Mouse (Mus musculus) CD4-positive, CD25-positive, alpha-beta regulatory T cell, adult 2 months (primary cell): ENCODE data around the gene Gjb3.

Experiments used
- DNase-seq: peaks from one replicate; pipeline ENCODE4 v3.0.0-alpha.2; 2012; ENCODE audit warnings: low read depth, low spot score

Gjb3 gene

DNA sequence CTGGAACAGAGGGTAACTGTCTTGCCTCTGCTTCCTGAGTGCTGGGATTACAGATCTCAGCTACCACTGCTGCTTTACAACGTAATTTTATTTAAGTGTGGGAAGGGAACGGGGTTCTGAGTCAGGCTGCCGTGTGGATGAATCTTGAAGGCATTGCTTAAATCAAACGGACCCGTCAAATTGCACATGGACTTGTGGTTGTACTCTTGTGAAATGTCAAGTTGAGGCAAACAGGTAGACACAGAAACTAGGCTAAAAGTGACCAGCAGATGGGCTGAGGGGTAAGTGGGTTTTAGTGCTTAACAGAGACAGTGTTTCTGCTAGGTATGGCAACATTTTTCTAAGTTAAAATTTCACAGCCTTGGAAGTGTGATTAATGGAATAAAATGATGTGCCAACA, 7.0 kb upstream of the Gjb3 start:
- no peak for DNase-seq

GRCm38 (mm10) chr4:127334870-127335504, 4.3 kb upstream of the Gjb3 start:
- DNase-seq: no peak

DNA sequence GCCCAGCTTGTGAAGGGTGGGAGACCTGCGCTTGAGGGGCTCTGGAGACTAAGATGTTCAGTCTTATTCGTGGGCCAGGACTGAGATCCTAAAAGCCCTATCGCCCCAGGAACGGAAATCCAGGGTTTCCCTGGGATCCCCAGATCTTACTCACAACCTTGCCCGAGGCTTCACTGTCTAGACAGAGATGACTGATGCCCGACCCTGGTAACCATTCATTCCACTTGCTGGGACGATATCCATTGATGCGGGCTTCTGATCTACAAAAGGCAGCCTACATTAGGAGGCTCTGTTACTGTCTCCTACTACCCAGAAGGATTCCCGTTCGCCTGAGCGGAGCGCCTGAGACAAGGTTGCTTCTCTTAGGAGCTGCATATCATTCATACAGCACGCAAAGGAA, 527 bp upstream of the Gjb3 start:
- DNase-seq: no peak

GRCm38 (mm10) chr4:127329751-127330150, 893 bp downstream of the Gjb3 start:
- no peak for DNase-seq

GRCm38 (mm10) chr4:127329046-127329445, 1.6 kb downstream of the Gjb3 start:
- no peak for DNase-seq

DNA sequence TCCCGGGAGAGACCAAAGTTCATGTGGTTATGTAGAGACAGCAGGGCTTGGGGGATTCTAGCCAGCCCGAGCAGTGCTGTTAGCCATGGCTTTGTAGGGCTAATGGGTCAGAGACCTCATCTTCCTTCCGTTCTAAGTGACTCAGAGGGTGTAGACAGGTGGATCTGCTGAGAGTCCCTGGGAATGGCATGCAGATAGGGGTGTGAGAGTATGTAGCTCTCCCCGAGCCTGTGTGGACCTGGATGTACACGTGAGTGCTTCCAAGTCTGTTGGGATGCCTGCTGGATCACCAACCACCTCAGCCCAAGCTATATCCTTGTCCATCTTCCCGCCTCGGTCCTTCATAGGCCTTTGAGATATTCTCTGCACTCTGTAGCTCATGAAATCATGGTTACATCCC, 2.3 kb downstream of the Gjb3 start:
- DNase-seq: no peak

- no peak for DNase-seq
These were observed 2.9 kb downstream of the Gjb3 start for GRCm38 (mm10) chr4:127327749-127328148.

DNA sequence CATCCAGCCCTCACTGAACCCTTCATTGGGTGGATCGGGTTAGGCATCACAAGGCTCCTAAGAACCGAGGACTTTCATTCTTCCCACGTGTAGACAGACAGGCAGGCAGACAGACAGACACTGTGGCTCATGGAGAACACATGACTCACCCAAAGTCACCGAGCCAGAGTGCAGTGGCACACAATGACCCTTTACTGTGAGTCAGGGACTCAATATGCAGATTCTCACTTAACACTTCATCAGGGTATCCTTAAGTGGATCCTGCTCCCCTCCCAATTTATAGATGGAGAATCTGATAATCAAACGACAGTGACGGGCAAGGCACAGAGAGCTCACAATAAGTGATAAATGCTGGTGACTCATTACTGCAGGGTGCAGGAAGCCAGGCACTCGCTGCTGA, 3.4 kb downstream of the Gjb3 start:
- no peak for DNase-seq

DNA sequence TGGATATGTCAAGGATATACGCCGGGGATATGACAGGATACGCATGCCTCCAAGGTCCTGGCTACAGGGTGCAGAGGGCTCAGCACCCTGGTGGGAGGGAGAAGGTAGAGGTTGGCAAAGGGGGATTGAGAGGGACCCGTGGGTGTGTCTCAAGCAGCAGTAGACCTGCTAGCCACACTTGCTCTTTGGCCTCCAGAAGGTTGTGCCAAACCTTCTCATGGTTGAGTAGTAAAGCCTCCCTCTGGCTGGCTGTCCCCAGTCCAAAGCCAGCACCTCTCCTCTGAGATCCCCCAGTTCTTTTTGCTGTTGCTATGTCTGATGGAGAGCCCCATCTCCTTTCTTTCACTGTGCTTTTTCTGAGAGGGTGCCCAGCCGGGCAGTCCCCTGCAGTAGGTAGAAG, 5.4 kb downstream of the Gjb3 start:
- no peak for DNase-seq

- peak; percentile 70 for DNase-seq
These were observed 5.9 kb downstream of the Gjb3 start for GRCm38 (mm10) chr4:127324759-127325158.

GRCm38 (mm10) chr4:127324296-127324695, 6.3 kb downstream of the Gjb3 start:
- no peak for DNase-seq

GRCm38 (mm10) chr4:127323651-127324050, 7.0 kb downstream of the Gjb3 start:
- DNase-seq: no peak

- peak; percentile 67 for DNase-seq
These were observed 11.0 kb downstream of the Gjb3 start for GRCm38 (mm10) chr4:127319613-127320012.

DNA sequence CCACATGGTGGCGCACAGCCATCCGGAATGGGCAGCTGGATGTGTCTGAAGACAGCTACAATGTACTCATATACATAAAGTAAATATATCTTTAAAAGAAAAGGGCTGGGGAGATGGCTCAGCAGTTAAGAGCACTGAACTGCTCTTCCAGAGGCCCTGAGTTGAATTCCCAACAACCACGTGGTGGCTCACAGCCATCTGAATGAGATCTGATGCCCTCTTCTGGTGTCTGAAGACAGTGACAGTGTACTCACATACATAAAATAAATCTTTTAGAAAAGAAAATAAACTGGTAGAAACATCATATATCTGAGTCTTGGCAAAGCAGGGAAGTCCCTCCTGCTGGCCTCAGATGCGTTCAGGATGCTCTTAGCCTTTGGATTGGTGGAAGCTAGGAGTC, 13.5 kb downstream of the Gjb3 start:
- DNase-seq: no peak

DNA sequence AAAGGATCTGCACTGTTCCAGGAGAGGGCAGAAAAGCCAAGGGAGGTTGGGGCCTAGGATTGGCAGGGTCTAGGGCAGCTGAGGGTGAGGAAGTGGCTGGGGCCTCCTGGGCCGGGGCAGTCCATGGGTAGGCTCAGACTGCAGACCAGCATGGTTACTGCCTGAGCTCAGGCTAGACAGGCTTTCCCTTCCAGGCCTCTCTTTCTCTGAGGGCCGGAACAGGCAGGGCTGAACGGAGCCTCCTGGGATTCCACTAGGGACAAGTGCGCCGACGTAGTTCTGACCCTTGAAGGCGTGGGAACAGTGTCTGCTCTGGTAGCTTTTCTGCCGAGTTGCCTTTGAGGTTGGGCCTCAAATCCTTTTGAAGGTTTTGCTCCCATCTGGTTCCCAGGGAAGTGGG, 14.9 kb downstream of the Gjb3 start:
- no peak for DNase-seq

DNA sequence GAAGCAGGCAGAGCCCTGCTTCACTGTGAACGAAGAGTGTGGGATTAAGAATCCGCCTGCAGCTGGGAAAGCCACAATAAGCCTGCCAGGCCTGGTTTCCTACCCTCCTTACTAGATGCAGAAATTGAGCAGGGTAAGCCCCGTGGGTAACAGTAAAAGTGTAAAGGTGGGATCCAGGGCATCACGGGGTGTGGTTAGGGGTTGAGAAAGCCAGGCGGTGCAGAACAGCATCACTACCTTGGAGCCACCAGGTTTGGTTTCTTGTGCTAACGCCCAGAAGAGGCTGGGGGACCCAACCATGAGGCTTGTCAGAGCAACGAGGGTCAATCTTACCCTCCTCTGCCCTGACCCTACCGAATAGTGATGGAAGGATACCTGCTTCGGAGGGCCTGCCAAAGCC, 16.1 kb downstream of the Gjb3 start:
- no peak for DNase-seq

- peak; percentile 48 for DNase-seq
These were observed 16.8 kb downstream of the Gjb3 start, which contains the start of gene Gja4 for GRCm38 (mm10) chr4:127313861-127314260. Gene Gja4 (minus strand): TSS chr4:127314039.

GRCm38 (mm10) chr4:127312349-127312748, 18.3 kb downstream of the Gjb3 start:
- DNase-seq: no peak

DNA sequence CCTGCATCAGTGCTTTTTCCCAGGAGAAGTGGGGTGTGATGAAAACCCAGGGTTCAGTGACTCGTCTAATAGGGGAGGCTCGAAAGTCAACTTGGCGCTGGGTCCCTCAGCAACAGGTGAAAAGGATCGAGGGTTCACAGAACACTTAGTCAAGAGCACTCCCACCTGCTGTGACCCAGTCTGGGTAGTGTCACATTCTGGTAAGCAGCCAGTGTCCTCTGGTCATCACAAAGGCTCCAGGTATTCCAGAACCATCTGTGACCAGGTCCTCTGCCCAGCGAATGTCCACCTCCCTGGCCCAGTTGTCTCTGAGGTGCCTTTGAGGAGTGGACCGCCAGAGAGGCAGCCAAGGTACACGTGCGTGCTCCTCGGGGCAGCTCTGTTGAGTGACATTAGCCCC, 19.1 kb downstream of the Gjb3 start:
- DNase-seq: no peak

DNA sequence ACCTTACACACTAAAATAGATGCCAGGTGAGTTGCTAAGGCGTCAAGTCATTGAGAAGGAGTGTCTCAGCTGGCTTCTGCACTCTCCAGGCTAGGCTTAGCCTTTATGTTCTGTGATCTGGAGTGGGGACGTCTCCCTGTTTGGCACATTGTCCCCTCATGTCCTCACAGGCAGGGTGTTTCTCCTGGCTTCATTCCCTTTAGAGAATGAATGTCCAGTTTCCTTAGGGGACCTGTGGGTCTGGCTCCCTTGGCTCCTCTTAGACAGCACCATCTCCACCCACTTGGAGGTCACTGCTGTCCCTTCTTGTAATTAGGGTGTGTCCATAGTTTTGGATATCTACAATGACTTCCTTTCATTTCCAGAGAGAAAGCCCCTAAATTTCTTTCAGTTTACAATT, 23.7 kb downstream of the Gjb3 start:
- DNase-seq: no peak

GRCm38 (mm10) chr4:127303796-127304195, 26.8 kb downstream of the Gjb3 start:
- DNase-seq: no peak

GRCm38 (mm10) chr4:127300503-127300902, 30.1 kb downstream of the Gjb3 start:
- no peak for DNase-seq

- no peak for DNase-seq
These were observed 38.0 kb downstream of the Gjb3 start for GRCm38 (mm10) chr4:127292631-127293030.

DNA sequence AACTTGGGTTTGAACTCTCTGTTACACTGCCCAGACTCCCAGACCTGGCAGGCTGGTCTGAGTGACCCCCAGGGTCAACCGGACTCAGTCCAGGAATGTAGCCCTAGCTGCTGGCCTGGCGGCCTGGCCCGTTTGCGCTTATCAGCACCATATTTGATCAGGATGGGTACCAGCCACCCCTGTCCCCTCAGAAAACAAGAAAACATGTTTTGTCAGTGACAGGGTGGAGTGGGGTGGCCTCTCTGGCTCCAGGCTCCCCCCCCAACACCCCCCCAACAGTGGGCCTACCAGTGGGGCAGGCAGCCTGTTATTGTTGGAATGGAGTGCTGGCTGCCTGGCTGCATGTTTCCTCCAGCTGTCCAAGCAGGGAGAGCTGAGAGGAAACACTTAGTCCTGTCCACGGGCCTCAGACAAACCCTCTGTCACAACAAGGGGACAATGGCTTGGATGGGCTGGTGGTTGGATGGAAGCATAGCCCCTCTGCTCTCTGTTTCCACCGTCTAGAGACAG, 41.5 kb downstream of the Gjb3 start:
- DNase-seq: no peak
